Mouse (Mus musculus) heart, adult 11 months (tissue): Measurements from ENCODE around the gene Maco1.

ENCODE experiments used
- DNase-seq: peaks from one replicate; pipeline ENCODE4 v3.0.0; 2022

Maco1 gene

GRCm38 (mm10) chr4:134768226-134768888 is 84.8 kb downstream of the Maco1 start:
- peak; percentile 94 for DNase-seq

GRCm38 (mm10) chr4:134767426-134768225 is 85.5 kb downstream of the Maco1 start, which contains the start of gene Ldlrap1:
Gene Ldlrap1 (minus strand): TSS chr4:134768024.
- peak; percentile 99 for DNase-seq

GRCm38 (mm10) chr4:134766904-134767425 is 86.2 kb downstream of the Maco1 start:
- DNase-seq: peak; percentile 97

- no peak for DNase-seq
These were observed 86.9 kb downstream of the Maco1 start for GRCm38 (mm10) chr4:134766277-134766676.

GRCm38 (mm10) chr4:134764333-134764732 is 88.8 kb downstream of the Maco1 start:
- DNase-seq: no peak

GRCm38 (mm10) chr4:134762360-134762759 is 90.8 kb downstream of the Maco1 start:
- peak; percentile 96 for DNase-seq

GRCm38 (mm10) chr4:134760793-134761201 is 92.3 kb downstream of the Maco1 start:
- peak; percentile 99 for DNase-seq

GRCm38 (mm10) chr4:134760281-134760680 is 92.9 kb downstream of the Maco1 start:
- DNase-seq: peak; percentile 93

GRCm38 (mm10) chr4:134759564-134759963 is 93.6 kb downstream of the Maco1 start:
- no peak for DNase-seq

- DNase-seq: peak; percentile 92
These were observed 94.2 kb downstream of the Maco1 start for GRCm38 (mm10) chr4:134758922-134759321.

GRCm38 (mm10) chr4:134758367-134758766 is 94.8 kb downstream of the Maco1 start:
- peak; percentile 95 for DNase-seq

- DNase-seq: no peak
These were observed 96.2 kb downstream of the Maco1 start for GRCm38 (mm10) chr4:134756953-134757352.

GRCm38 (mm10) chr4:134754941-134755340 is 98.2 kb downstream of the Maco1 start:
- DNase-seq: peak; percentile 96

GRCm38 (mm10) chr4:134754371-134754770 is 98.8 kb downstream of the Maco1 start:
- no peak for DNase-seq

GRCm38 (mm10) chr4:134753516-134754261 is 99.5 kb downstream of the Maco1 start:
- DNase-seq: no peak

- peak; percentile 92 for DNase-seq
These were observed 100.2 kb downstream of the Maco1 start for GRCm38 (mm10) chr4:134752911-134753426.
